Mouse (Mus musculus) layer of hippocampus, adult 2 months (tissue): Measurements from ENCODE around the gene Tmprss11e. TPM values are rescaled to one million over a fixed set of nuclear protein-coding genes. Genes with fewer than 3 reads are reported as not detected.

ENCODE experiments used
- DNase-seq, 2 experiments: peaks; one replicate each; pipeline ENCODE4 v3.0.0; 2022; ENCODE audit warnings: low spot score in 2 of 2
- H3K27ac ChIP-seq: fragments of 200-600 bp; 2 replicates; pipeline ENCODE4 v1.8.1; 2022
- H3K4me3 ChIP-seq: fragments of 200-600 bp; 2 replicates; pipeline ENCODE4 v1.8.1; 2022; ENCODE audit warnings: mild to moderate bottlenecking
- CTCF ChIP-seq: fragments of 200-600 bp; conservative IDR thresholded peaks from 2 replicates; pipeline ENCODE4 v1.8.1; 2022; ENCODE audit warnings: antibody characterized with exemption, mild to moderate bottlenecking, moderate library complexity
- total RNA-seq, 2 experiments: library from RNA; stranded (reverse); gene quantifications; 2 replicates each; pipeline ENCODE4 v1.2.3; 2021

Tmprss11e gene
- total RNA-seq, 2 experiments from 2014 or later = not detected

DNA sequence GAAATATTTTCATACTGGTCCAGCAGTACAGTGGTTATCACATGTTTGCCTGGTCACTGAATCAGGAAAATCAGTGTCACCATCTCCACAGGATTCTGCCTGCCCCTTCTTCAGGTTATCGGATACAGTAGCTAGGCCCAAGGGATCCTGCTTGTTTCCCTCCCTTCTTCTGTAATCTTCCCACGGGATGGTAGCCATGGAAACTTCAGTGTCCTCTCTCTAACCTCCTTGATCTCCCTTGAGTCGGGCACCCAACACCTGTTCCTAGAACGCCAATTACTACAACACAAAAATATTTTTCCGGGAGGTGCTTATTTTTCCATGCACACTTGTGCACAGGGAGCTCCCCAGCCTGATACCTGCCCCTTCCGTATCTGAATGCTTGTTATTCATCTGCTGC lies 17.0 kb downstream of the Tmprss11e start:
- Histone ChIP-seq H3K4me3 (no peak overlapping the region), H3K27ac (no peak overlapping the region)
- no peak for TF ChIP-seq CTCF
- DNase-seq = no peak

GRCm38 (mm10) chr5:86727033-86727432 lies 18.6 kb downstream of the Tmprss11e start:
- H3K27ac ChIP-seq = no peak overlapping the region
- H3K4me3 ChIP-seq = no peak overlapping the region
- no peak for DNase-seq
- TF ChIP-seq CTCF = no peak

DNA sequence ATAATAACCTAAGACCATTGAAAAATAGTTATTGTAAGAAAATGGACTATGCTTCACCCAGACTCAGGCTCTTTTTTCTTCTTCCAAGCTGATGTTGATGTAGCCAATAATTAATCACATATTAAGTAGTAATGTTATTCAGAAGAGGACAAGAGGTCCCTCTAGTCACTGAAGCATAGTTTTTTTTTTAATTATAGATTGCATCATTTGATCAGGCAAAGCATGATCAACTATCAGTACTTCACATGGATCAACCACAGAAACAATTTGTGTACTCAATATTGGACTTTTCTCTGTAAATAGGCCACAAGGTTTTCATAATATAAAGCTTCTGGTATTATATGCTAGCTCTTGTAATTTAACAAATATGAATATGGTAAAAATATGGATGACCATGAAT lies 20.6 kb downstream of the Tmprss11e start:
- TF ChIP-seq CTCF = no peak
- DNase-seq = no peak
- Histone ChIP-seq H3K27ac (no peak overlapping the region), H3K4me3 (no peak overlapping the region)

- peak overlapping the region; percentile 80 for H3K27ac ChIP-seq
- H3K4me3 ChIP-seq = no peak overlapping the region
- no peak for DNase-seq
- TF ChIP-seq CTCF = no peak
Measured at GRCm38 (mm10) chr5:86722820-86723460, 22.7 kb downstream of the Tmprss11e start.

- TF ChIP-seq CTCF = no peak
- no peak for DNase-seq
- no peak overlapping the region for H3K4me3 ChIP-seq
- no peak overlapping the region for H3K27ac ChIP-seq
Measured at GRCm38 (mm10) chr5:86714967-86715366, 30.6 kb downstream of the Tmprss11e start.

DNA sequence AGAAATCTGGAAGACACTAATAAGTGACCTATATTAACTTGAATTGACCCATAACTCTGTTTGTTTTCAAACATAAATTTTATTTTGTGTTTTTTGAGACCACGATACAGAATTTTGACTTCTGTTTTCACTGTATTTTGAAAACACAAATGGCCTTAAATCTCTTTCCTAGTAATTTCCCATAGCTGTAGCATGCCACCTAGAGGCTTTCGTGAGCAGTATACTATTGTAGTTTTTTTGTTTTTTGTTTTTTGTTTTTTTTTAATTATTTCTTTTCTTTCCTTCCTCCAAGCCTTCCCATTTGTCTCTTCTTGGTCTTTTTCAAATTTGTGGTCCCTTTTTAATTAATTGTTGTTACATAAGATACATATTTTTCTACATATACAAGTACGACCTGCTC lies 40.7 kb downstream of the Tmprss11e start:
- TF ChIP-seq CTCF = peak; percentile 70
- no peak for DNase-seq

GRCm38 (mm10) chr5:86684667-86685066 lies 60.9 kb downstream of the Tmprss11e start:
- DNase-seq = peak; percentile 57 to 78
- Histone ChIP-seq H3K4me3 (no peak overlapping the region), H3K27ac (no peak overlapping the region)
- TF ChIP-seq CTCF = peak; percentile 92

More for the DNA sequence above, 40.7 kb downstream of the Tmprss11e start:
- Histone ChIP-seq H3K27ac (no peak overlapping the region), H3K4me3 (no peak overlapping the region)

GRCm38 (mm10) chr5:86676262-86676661 lies 69.4 kb downstream of the Tmprss11e start, which contains the start of gene Tmprss11b:
Tmprss11b (minus strand) TSS chr5:86676362.
- Histone ChIP-seq H3K27ac (no peak within 1 kb of the TSS), H3K4me3 (no peak within 1 kb of the TSS)
- DNase-seq = no peak
- TF ChIP-seq CTCF = no peak

Other genes with a start within 250 kb of the Tmprss11e start
- gene Tmprss11g, start 227.2 kb downstream of the Tmprss11e start, total RNA-seq = not detected
- not detected for gene Tmprss11f, start 113.4 kb downstream of the Tmprss11e start, total RNA-seq
- gene Tmprss11b, start 69.5 kb downstream of the Tmprss11e start, total RNA-seq = not detected
- 10 to 100 TPM; 64.5 to 65.3 TPM for gene Ythdc1, start 58.4 kb upstream of the Tmprss11e start, total RNA-seq
- gene Ugt2b34, start 161.1 kb upstream of the Tmprss11e start, total RNA-seq = not detected
- not detected for gene Ugt2b1, start 180.7 kb upstream of the Tmprss11e start, total RNA-seq